Mouse (Mus musculus) megakaryocyte, embryonic 14.5 days (primary cell): ENCODE data around the gene Pitpnm3.

ENCODE experiments used
- FLI1 ChIP-seq: IDR thresholded peaks from 2 replicates; pipeline ENCODE4 v1.6.1; 2012; ENCODE audit warnings: low read length, inconsistent platforms, mixed read lengths
- GATA1 ChIP-seq: IDR thresholded peaks from 3 replicates; pipeline ENCODE4 v1.6.1; 2012; ENCODE audit warnings: mixed read lengths, low read length, inconsistent platforms, borderline replicate concordance

DNA sequence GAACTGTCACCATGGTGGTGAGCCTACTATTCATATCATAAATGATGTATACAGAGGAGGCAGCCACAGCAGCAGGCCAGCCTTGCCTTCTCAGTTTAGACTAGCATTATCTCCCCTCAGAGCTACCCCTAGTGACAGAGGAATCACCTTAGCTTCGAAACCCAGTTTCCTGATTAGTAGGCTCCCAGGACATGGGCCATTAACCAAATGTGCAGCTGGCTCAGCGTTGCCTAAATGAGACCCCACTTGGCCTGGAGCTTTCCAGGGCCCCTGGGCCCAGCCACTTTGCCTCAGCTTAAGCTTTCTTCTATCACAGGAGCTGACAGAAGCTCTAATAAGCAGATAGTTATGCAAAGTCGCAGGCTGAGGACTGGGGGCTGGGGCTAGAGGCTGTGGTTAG, 39.6 kb downstream of the Pitpnm3 start:
- TF ChIP-seq GATA1 (no peak), FLI1 (no peak)
